Mouse (Mus musculus) CH12.LX (cell line): ENCODE data around the gene Inpp4b. TPM values are rescaled to one million over a fixed set of nuclear protein-coding genes. Genes with fewer than 3 reads are reported as not detected.

Experiments
- DNase-seq: peaks from one replicate; pipeline ENCODE4 v3.0.0-alpha.2; 2013; ENCODE audit errors: extremely low read depth
- H3K27ac ChIP-seq: 2 replicates; pipeline ENCODE4 v1.5.1; 2012; ENCODE audit warnings: low read depth, mild to moderate bottlenecking, control low read depth, moderate library complexity; ENCODE audit not compliant: insufficient read depth
- H3K27me3 ChIP-seq: replicated peaks from 2 replicates; pipeline ENCODE3; 2012; ENCODE audit warnings: inconsistent platforms
- H3K36me3 ChIP-seq, 2 experiments: replicated peaks in 1 of 2; 2 replicates each; pipeline versions ENCODE3 to v1.6.1; 2012; ENCODE audit warnings: inconsistent platforms in 1 of 2, low read length in 1 of 2, mild to moderate bottlenecking in 1 of 2, mixed read lengths in 1 of 2, moderate library complexity in 1 of 2; ENCODE audit not compliant: control insufficient read depth in 1 of 2, insufficient read depth in 1 of 2
- H3K4me1 ChIP-seq, 2 experiments: 2 replicates each; pipeline ENCODE4 v1.6.1; 2012; ENCODE audit warnings: inconsistent platforms in 1 of 2, moderate library complexity in 1 of 2; ENCODE audit not compliant: insufficient read depth in 2 of 2, control insufficient read depth in 1 of 2
- H3K4me2 ChIP-seq: 2 replicates; pipeline ENCODE4 v1.6.1; 2012; ENCODE audit warnings: low read depth, mild to moderate bottlenecking, control low read depth; ENCODE audit not compliant: poor library complexity, insufficient read depth, severe bottlenecking
- H3K4me3 ChIP-seq, 3 experiments: fragments of 150-350 bp in 1 of 3; sonication (generic) in 1 of 3; replicated peaks in 1 of 3; 2 replicates each; pipeline versions ENCODE3 to v1.5.1; 2011 to 2012; ENCODE audit warnings: low read depth in 2 of 3, low read length in 2 of 3, mild to moderate bottlenecking in 2 of 3, moderate library complexity in 2 of 3, control low read depth in 1 of 3, improper control_type of control experiment in 1 of 3, inconsistent platforms in 1 of 3, mixed read lengths in 1 of 3; ENCODE audit not compliant: poor library complexity in 1 of 3
- H3K79me2 ChIP-seq: replicated peaks from 2 replicates; pipeline ENCODE4 v1.6.1; 2012; ENCODE audit warnings: mild to moderate bottlenecking, moderate library complexity; ENCODE audit not compliant: control insufficient read depth, poor library complexity, insufficient read depth, severe bottlenecking; ENCODE audit errors: extremely low read depth
- H3K9ac ChIP-seq: 2 replicates; pipeline ENCODE4 v1.6.1; 2012; ENCODE audit warnings: low read depth, mild to moderate bottlenecking, control low read depth, moderate library complexity; ENCODE audit not compliant: insufficient read depth
- H3K9me3 ChIP-seq: replicated peaks from 2 replicates; pipeline ENCODE3; 2012; ENCODE audit warnings: low read length, inconsistent platforms, mixed read lengths
- BHLHE40 ChIP-seq: IDR thresholded peaks from 2 replicates; pipeline ENCODE4 v1.6.1; 2011; ENCODE audit warnings: mild to moderate bottlenecking, low read depth, low read length, improper control_type of control experiment
- CHD1 ChIP-seq: IDR thresholded peaks from 2 replicates; pipeline ENCODE4 v1.6.1; 2012; ENCODE audit warnings: low read depth, low read length, improper control_type of control experiment, inconsistent platforms
- CHD2 ChIP-seq: IDR thresholded peaks from 2 replicates; pipeline ENCODE4 v1.6.1; 2011; ENCODE audit warnings: low read length, improper control_type of control experiment
- CTCF ChIP-seq, 2 experiments: IDR thresholded peaks in 1 of 2; conservative IDR thresholded peaks in 1 of 2; 2 replicates each; pipeline ENCODE4 v1.5.1; 2011 to 2012; ENCODE audit warnings: low read depth in 2 of 2, low read length in 2 of 2, improper control_type of control experiment in 1 of 2, inconsistent platforms in 1 of 2, mild to moderate bottlenecking in 1 of 2, moderate library complexity in 1 of 2
- E2F4 ChIP-seq: IDR thresholded peaks from 2 replicates; pipeline ENCODE4 v1.6.1; 2011; ENCODE audit warnings: low read depth, low read length, improper control_type of control experiment; ENCODE audit not compliant: insufficient replicate concordance
- ELF1 ChIP-seq: IDR thresholded peaks from 2 replicates; pipeline ENCODE4 v1.6.1; 2014; ENCODE audit warnings: low read depth, mild to moderate bottlenecking, inconsistent platforms, low read length, improper control_type of control experiment
- EP300 ChIP-seq: IDR thresholded peaks from 2 replicates; pipeline ENCODE4 v1.6.1; 2011; ENCODE audit warnings: low read length, improper control_type of control experiment
- ETS1 ChIP-seq: conservative IDR thresholded peaks from 2 replicates; pipeline ENCODE4 v1.6.1; 2012; ENCODE audit warnings: low read depth, mild to moderate bottlenecking, inconsistent platforms, low read length, improper control_type of control experiment, moderate library complexity
- GABPA ChIP-seq: IDR thresholded peaks from 2 replicates; pipeline ENCODE4 v1.6.1; 2012; ENCODE audit warnings: low read depth, low read length, improper control_type of control experiment, inconsistent platforms; ENCODE audit not compliant: insufficient replicate concordance
- IRF4 ChIP-seq: IDR thresholded peaks from 2 replicates; pipeline ENCODE4 v1.6.1; 2014; ENCODE audit warnings: low read depth, mild to moderate bottlenecking, inconsistent platforms, low read length, improper control_type of control experiment
- JUN ChIP-seq: IDR thresholded peaks from 2 replicates; pipeline ENCODE4 v1.6.1; 2011; ENCODE audit warnings: low read depth, mild to moderate bottlenecking, low read length, improper control_type of control experiment, moderate library complexity; ENCODE audit not compliant: insufficient read depth
- KAT2A ChIP-seq: IDR thresholded peaks from 2 replicates; pipeline ENCODE4 v1.6.1; 2012; ENCODE audit warnings: low read length, improper control_type of control experiment, inconsistent platforms; ENCODE audit not compliant: insufficient replicate concordance
- MEF2A ChIP-seq: IDR thresholded peaks from 2 replicates; pipeline ENCODE4 v1.6.1; 2014; ENCODE audit warnings: low read depth, mild to moderate bottlenecking, inconsistent platforms, low read length, improper control_type of control experiment, borderline replicate concordance
- MXI1 ChIP-seq: IDR thresholded peaks from 2 replicates; pipeline ENCODE4 v1.6.1; 2011; ENCODE audit warnings: mild to moderate bottlenecking, low read depth, low read length, improper control_type of control experiment
- MYC ChIP-seq: IDR thresholded peaks from 2 replicates; pipeline ENCODE4 v1.6.1; 2011; ENCODE audit warnings: low read depth, mild to moderate bottlenecking, improper control_type of control experiment, low read length
- NELFE ChIP-seq: IDR thresholded peaks from 2 replicates; pipeline ENCODE4 v1.6.1; 2011; ENCODE audit warnings: low read depth, low read length, improper control_type of control experiment
- NRF1 ChIP-seq: IDR thresholded peaks from 2 replicates; pipeline ENCODE4 v1.6.1; 2014; ENCODE audit warnings: low read depth, mild to moderate bottlenecking, inconsistent platforms, low read length, improper control_type of control experiment, moderate library complexity
- PAX5 ChIP-seq: IDR thresholded peaks from 2 replicates; pipeline ENCODE4 v1.6.1; 2012; ENCODE audit warnings: low read length, inconsistent platforms, mixed read lengths
- POLR2A ChIP-seq: IDR thresholded peaks from 2 replicates; pipeline ENCODE4 v1.6.1; 2011; ENCODE audit warnings: low read depth, mild to moderate bottlenecking, improper control_type of control experiment, low read length
- POLR2AphosphoS2 ChIP-seq: IDR thresholded peaks from 2 replicates; pipeline ENCODE4 v1.6.1; 2011; ENCODE audit warnings: low read depth, low read length, improper control_type of control experiment
- SIN3A ChIP-seq: IDR thresholded peaks from 2 replicates; pipeline ENCODE4 v1.6.1; 2012; ENCODE audit warnings: low read length, improper control_type of control experiment, inconsistent platforms
- TBP ChIP-seq: conservative IDR thresholded peaks from 2 replicates; pipeline ENCODE4 v1.6.1; 2011; ENCODE audit warnings: low read depth, low read length, improper control_type of control experiment
- TCF12 ChIP-seq: IDR thresholded peaks from 2 replicates; pipeline ENCODE4 v1.6.1; 2014; ENCODE audit warnings: low read depth, mild to moderate bottlenecking, inconsistent platforms, low read length, improper control_type of control experiment
- UBTF ChIP-seq: IDR thresholded peaks from 2 replicates; pipeline ENCODE4 v1.6.1; 2012; ENCODE audit warnings: low read depth, mild to moderate bottlenecking, inconsistent platforms, low read length, improper control_type of control experiment, moderate library complexity
- USF1 ChIP-seq: IDR thresholded peaks from 2 replicates; pipeline ENCODE4 v1.6.1; 2014; ENCODE audit warnings: low read depth, mild to moderate bottlenecking, inconsistent platforms, low read length, improper control_type of control experiment
- ZC3H11A ChIP-seq: IDR thresholded peaks from 2 replicates; pipeline ENCODE4 v1.6.1; 2012; ENCODE audit warnings: low read depth, mild to moderate bottlenecking, inconsistent platforms, low read length, improper control_type of control experiment
- ZMIZ1 ChIP-seq: IDR thresholded peaks from 2 replicates; pipeline ENCODE4 v1.6.1; 2012; ENCODE audit warnings: low read depth, mild to moderate bottlenecking, inconsistent platforms, low read length, improper control_type of control experiment
- dilution Hi-C: fragments of 300-500 bp; cut with MboI; formaldehyde crosslinking; loops from 2 replicates; pipeline ENCODE4 v1.14.3; 2020; ENCODE audit warnings: low sequenced_read_pairs; ENCODE audit not compliant: extremely low pct_unique_long_range_greater_than_20kb, extremely low pct_ligation_motif_present
- in situ Hi-C: fragments of 300-500 bp; cut with MboI; formaldehyde crosslinking; loops from 3 replicates; pipeline ENCODE4 v1.14.3; 2019; ENCODE audit warnings: low sequenced_read_pairs, low pct_ligation_motif_present, low pct_unique_long_range_greater_than_20kb, mixed read lengths
- polyA plus RNA-seq: library from polyadenylated mRNA; unstranded; fragments of >175 nt; gene quantifications from 2 replicates; pipeline ENCODE4 v1.2.1, GENCODE M21; 2012; ENCODE audit warnings: low read depth; ENCODE audit not compliant: insufficient read length
- total RNA-seq, 2 experiments: library from RNA; depleted of rRNA; stranded (reverse); fragments of 300-350 nt in 1 of 2; fragments of >200 nt in 1 of 2; gene quantifications; 2 replicates each; pipeline ENCODE4 v1.2.3; 2012 to 2014

The Inpp4b gene
- total and polyA plus RNA-seq, 3 experiments: 3.0 to 4.9 (median 3.4) TPM

DNA sequence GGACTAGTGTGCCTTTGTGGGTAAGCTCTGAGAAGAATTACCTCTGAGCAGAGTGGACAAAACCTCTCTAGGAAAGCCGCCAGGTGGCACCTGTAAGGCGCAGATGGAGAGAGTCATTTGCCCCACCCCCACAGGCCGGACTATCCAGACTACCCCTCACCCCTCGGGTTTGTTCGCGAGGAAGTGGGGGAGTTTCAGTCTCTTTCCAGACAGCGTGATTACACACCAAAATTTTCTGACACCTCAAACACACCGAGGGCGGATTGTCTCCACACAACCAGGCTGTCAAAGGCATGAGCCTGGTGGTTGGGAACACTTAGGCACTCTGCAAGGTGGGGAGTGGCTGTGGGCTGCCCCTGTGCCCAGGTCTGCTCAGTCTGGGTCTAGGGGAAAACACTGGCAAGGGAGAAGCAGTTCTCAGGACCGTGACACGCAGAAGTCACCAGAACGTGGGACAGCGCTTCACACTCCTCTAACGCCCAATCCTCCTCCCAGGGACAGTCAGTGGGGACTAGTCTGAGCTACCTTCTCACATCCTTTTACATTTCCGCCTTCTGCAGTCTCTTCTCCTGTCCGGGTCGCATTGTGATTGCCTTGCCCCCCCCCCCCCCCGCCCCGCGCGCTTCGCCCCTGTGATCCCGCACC is 643 bp upstream of the Inpp4b start (continued):
- peak; percentile 29; the same call in 1 of the 2 replicates for TF ChIP-seq ETS1
- TF ChIP-seq MEF2A: peak; percentile 62
- TF ChIP-seq ELF1: peak; percentile 37
- TF ChIP-seq USF1: no peak
- peak; percentile 44; the same call in 1 of the 2 replicates for TF ChIP-seq NELFE
- peak; percentile 66; the same call in 1 of the 2 replicates for TF ChIP-seq TCF12

DNA sequence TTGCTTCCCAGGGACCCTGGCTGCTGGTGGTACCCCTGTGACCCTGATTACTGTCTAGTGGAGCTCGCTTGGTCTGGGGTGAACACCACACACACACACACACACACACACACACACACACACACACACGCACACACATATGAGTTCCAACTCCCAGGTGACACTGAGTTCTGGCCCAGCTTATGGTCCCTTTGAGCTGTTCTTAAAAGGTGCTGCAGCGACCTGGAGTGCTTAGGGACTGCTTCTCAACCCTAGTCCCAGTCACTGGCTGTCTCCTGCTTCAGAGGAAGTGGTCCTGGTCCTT is 595 bp downstream of the Inpp4b start:
- peaks cover 5% of the 10 kb centered on the region; the same call in 1 of the 2 replicates for H3K79me2 ChIP-seq
- TF ChIP-seq MXI1: 0 out of 2 replicates have a peak, but pooled peaks have one; percentile 15
- no peak for TF ChIP-seq ZMIZ1
- no peak for DNase-seq

DNA sequence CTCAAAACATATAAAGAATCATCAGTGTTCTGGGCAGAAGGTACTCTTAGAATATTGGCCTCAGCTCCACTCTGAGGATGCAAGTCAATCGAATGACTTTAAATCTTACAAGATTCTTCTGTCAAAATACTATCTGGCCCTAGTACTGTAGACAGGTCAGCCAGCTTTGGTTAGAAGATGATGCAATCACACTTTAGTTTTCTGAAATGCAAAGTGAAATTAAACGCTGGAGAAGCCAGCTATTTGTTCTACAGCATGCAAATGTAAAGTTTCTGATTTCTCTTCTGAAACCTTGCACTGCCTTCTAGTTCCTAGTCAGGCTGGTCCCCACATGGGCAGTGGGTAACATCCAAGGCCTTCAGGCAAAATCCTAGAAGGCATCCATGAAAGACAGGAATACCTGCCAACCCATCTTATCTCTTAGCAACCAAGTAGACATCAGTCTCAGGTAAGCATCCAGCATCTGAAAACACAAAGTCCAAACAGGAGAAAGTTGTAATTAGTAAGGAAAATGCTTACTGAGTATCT is 2.9 kb downstream of the Inpp4b start:
- Histone ChIP-seq H3K27ac (peak overlapping the region; percentile 64), H3K4me1 (peaks cover 0 to 39% of the 10 kb centered on the region in 2 experiments; a peak in 2 of 4 replicates), H3K27me3 (no peaks in the 10 kb centered on the region), H3K4me2 (peak overlapping the region; percentile 76), H3K9ac (peak overlapping the region; percentile 61), H3K36me3 (no peaks in the 10 kb centered on the region), H3K9me3 (no peaks in the 10 kb centered on the region), H3K79me2 (peaks cover 5% of the 10 kb centered on the region), H3K4me3 (peak overlapping the region; percentile 11 to 22 (median 20))
- in situ Hi-C loops: loop anchor here (10.0 to 25.0 kb wide), 2 partner anchors 460 to 692 kb away; no protein-coding TSS in a partner anchor
- dilution Hi-C loops: no loop called here
- DNase-seq: no peak
- TF ChIP-seq JUN (0 out of 2 replicates have a peak, but pooled peaks have one; percentile 31), SIN3A (no peak), MEF2A (0 out of 2 replicates have a peak, but pooled peaks have one; percentile 53), ZC3H11A (no peak), MYC (no peak), GABPA (no peak), CTCF (conservative IDR thresholded peaks at IDR 0.05 in 1 of 2, IDR thresholded peaks at IDR 0.05 in 1 of 2; ENCODE audit: low read depth in 2 of 2, low read length in 2 of 2) (no peak), TCF12 (0 out of 2 replicates have a peak, but pooled peaks have one; percentile 30), POLR2AphosphoS2 (no peak), TBP (0 out of 2 replicates have a peak, but pooled peaks have one; percentile 36), NELFE (0 out of 2 replicates have a peak, but pooled peaks have one; percentile 2), UBTF (no peak), MXI1 (peak; percentile 54; the same call in 1 of the 2 replicates), E2F4 (no peak), BHLHE40 (no peak), POLR2A (peak; percentile 31; the same call in 1 of the 2 replicates), CHD2 (no peak), USF1 (no peak), CHD1 (peak; percentile 52; the same call in 1 of the 2 replicates), IRF4 (peak; percentile 32; the same call in 1 of the 2 replicates), NRF1 (no peak), EP300 (no peak; the same call in 1 of the 2 replicates), PAX5 (no peak), ZMIZ1 (no peak), KAT2A (no peak)

More for the DNA sequence above, 595 bp downstream of the Inpp4b start:
- Histone ChIP-seq H3K27me3 (no peaks in the 10 kb centered on the region), H3K4me3 (peak overlapping the region; percentile 61 to 79 (median 72)), H3K36me3 (no peaks in the 10 kb centered on the region), H3K4me2 (peak overlapping the region; percentile 69), H3K4me1 (peaks cover 0 to 39% of the 10 kb centered on the region in 2 experiments; a peak in 2 of 4 replicates), H3K9ac (peak overlapping the region; percentile 54; the same call in 1 of the 2 replicates), H3K27ac (peak overlapping the region; percentile 75), H3K9me3 (no peaks in the 10 kb centered on the region)
- in situ Hi-C loops (loop anchor here (10.0 to 25.0 kb wide), 2 partner anchors 462 to 694 kb away; no protein-coding TSS in a partner anchor), dilution Hi-C loops (no loop called here)
